Mouse (Mus musculus): ENCODE data around the gene Gm10340.
"Not testable (repeated sequence)": the region's sequence is repeated elsewhere in the genome, so short reads cannot be mapped to it uniquely, and the experiment has no call there.

DNA sequence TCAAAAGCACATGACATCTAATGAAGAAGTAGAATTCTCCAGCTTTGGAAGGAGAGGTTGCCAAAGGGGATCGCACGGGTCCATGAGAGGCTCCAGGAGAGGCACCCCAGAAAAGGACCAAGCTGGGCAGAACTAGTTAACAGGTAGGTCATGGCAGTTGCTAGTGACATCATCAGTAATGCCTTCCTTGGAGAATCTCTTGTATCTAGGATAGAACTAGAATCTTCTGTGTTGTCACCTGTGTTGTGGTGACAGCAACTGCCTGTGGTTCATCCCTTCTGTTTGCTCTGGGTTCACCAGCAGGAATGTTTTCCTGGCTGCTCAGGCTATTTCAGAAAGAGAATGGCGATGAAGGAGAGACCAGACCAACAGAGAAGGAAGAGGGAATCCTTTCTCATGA, at the start of gene Gm10340:
- not testable (repeated sequence) for TF ChIP-seq POLR2A (IDR thresholded peaks at IDR 0.05; ENCODE audit: borderline replicate concordance, extremely low read depth, insufficient read depth, insufficient read length, poor library complexity, severe bottlenecking); CTCF (IDR thresholded peaks at IDR 0.05; ENCODE audit: borderline replicate concordance, extremely low read depth, insufficient read depth, insufficient read length)
